Mouse (Mus musculus) liver, adult 2 months (tissue): ENCODE measurements around the gene Fxyd7.

Source experiments
- CTCF ChIP-seq: fragments of 200-500 bp; IDR thresholded peaks from 2 replicates; pipeline ENCODE4 v1.5.1; 2011; ENCODE audit warnings: low read depth, low read length, control low read depth
- POLR2A ChIP-seq: fragments of 200-500 bp; IDR thresholded peaks from 2 replicates; pipeline ENCODE4 v1.6.1; 2011; ENCODE audit warnings: low read length, control low read depth; ENCODE audit not compliant: insufficient read depth; ENCODE audit errors: extremely low read depth

DNA sequence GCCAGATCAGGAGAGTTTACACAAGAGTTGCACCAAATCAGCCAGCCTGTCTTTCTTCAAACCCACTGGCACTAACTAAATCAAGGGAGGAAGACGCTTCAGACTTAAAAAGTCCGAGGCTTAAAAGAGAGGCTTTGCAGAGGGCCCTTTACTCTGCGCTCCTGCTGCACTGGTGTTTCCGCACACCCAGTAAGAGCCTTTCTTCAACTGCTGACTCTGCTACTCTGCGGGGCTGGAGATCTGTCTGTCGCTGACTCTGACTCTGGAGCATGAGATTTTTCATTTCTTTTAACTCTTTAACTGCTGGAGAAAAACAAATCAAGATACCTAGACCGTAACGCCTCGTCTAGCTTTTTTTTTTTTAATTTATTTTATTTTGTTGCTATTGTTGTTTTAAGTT lies 32.9 kb upstream of the Fxyd7 start:
- TF ChIP-seq CTCF (no peak), POLR2A (no peak)
